Comparison of ENCODE assay signal across 22 mouse cellular contexts in the genomic region with DNA sequence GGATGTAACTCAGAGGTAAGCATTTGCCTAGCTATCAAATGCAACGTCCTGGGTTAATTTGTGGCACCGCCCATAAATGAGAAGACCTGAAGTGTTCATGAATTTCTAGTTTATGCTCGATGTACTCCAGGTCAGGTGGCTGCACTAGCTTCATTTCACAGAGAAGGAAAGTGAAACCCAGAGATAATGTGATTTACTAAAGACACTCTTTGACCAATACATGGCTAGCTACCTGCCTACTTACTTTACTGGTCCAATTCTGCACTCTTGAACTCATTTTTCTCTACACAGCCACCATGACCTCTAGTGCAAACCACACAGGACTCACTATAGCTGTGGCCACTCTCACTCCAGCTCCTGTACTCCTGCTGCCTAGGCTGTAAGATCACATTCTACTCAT.
DNase-seq lines count a peak whose midpoint lies in the region; ATAC-seq and TF ChIP-seq lines count a peak whose summit lies in the region.
"Had no signal": no experiment of that assay in that cellular context is flagged by ENCODE, and none has a peak within 500 bp of the region (broad histone marks: within the 10 kb centered on the region; RNA-seq: fewer than 3 reads in every experiment).

No protein-coding gene starts in this region.

- H3K36me3 ChIP-seq in intestine, postnatal 0 days (ENCODE audit: control insufficient read depth, insufficient read depth) = peaks cover 6% of the 10 kb centered on the region; the same call in 1 of the 2 replicates
- no peaks in the 10 kb centered on the region for H3K36me3 ChIP-seq in intestine, embryonic 16.5 days (ENCODE audit: control insufficient read depth, insufficient read depth, low read length)
- no peaks in the 10 kb centered on the region for H3K36me3 ChIP-seq in liver, postnatal 0 days (replicated peaks; ENCODE audit: insufficient read depth, low read length)
- H3K36me3 ChIP-seq in myocyte (ENCODE audit: control insufficient read depth, insufficient read depth) = peaks cover 86% of the 10 kb centered on the region
- H3K36me3 ChIP-seq: G1E had no signal

- peaks cover 100% of the 10 kb centered on the region for H3K79me2 ChIP-seq in myocyte (ENCODE audit: control insufficient read depth, insufficient read depth)

- no peak for TF ChIP-seq CTCF in intestine, postnatal 0 days (IDR thresholded peaks at IDR 0.05; ENCODE audit: low read depth)
- no peak for TF ChIP-seq CTCF in liver, postnatal 0 days (IDR thresholded peaks at IDR 0.05; ENCODE audit: low read depth)

- peak; percentile 53; the same call in 1 of the 2 replicates for ATAC-seq in intestine, postnatal 0 days
- no peak for ATAC-seq in intestine, embryonic 16.5 days
- no peak for ATAC-seq in liver, postnatal 0 days
- ATAC-seq: activated CD4-positive, CD25-positive, alpha-beta regulatory T cell, adult 4 months; CD4-positive, CD25-positive, alpha-beta regulatory T cell, adult 4 months; forebrain, embryonic 13.5 days; forebrain, embryonic 16.5 days; Patski had no signal

- DNase-seq in liver, postnatal 0 days = no peak
- no peak for DNase-seq in liver
- DNase-seq: adrenal gland, adult 8-10 months; adrenal gland, postnatal 14 days; adrenal gland, postnatal 36 days; B cell, adult 2 months; cerebellum, adult 11-12 months; cerebellum, adult 2 months; cerebellum, adult 9-10 months; cerebellum, postnatal 10 days; cerebellum, postnatal 25 days had no signal

- H3K4me3 ChIP-seq in intestine, postnatal 0 days (ENCODE audit: low read depth, low read length) = no peak overlapping the region
- no peak overlapping the region for H3K4me3 ChIP-seq in intestine, embryonic 16.5 days (ENCODE audit: low read length)
- H3K4me3 ChIP-seq in liver, postnatal 0 days (ENCODE audit: low read depth, low read length) = no peak overlapping the region
- H3K4me3 ChIP-seq in myocyte = no peak overlapping the region
- H3K4me3 ChIP-seq: embryonic facial prominence, embryonic 10.5 days; embryonic facial prominence, embryonic 12.5 days; forebrain, embryonic 13.5 days had no signal

- no peak for TF ChIP-seq EP300 in liver, postnatal 0 days (IDR thresholded peaks at IDR 0.05; ENCODE audit: low read depth)

- H3K4me1 ChIP-seq in intestine, postnatal 0 days (replicated peaks; ENCODE audit: control insufficient read depth, insufficient read depth, low read length) = peaks cover 6% of the 10 kb centered on the region; the same call in 1 of the 2 replicates
- H3K4me1 ChIP-seq in intestine, embryonic 16.5 days (ENCODE audit: control insufficient read depth, insufficient read depth, low read length) = peaks cover 14% of the 10 kb centered on the region
- peaks cover 21% of the 10 kb centered on the region for H3K4me1 ChIP-seq in liver, postnatal 0 days (ENCODE audit: insufficient read depth)
- H3K4me1 ChIP-seq: forebrain, embryonic 13.5 days had no signal

- TF ChIP-seq POLR2A in myocyte (IDR thresholded peaks at IDR 0.05; ENCODE audit: insufficient read length, low read depth) = peak; percentile 28

- H3K9ac ChIP-seq in intestine, postnatal 0 days (ENCODE audit: low read depth, low read length) = no peak overlapping the region
- no peak overlapping the region for H3K9ac ChIP-seq in intestine, embryonic 16.5 days (ENCODE audit: low read depth, low read length)
- H3K9ac ChIP-seq in liver, postnatal 0 days (replicated peaks) = no peak overlapping the region
- H3K9ac ChIP-seq: embryonic facial prominence, embryonic 12.5 days; forebrain, embryonic 13.5 days had no signal

- no peaks in the 10 kb centered on the region for H3K27me3 ChIP-seq in intestine, postnatal 0 days (replicated peaks; ENCODE audit: control insufficient read depth, insufficient read depth, low read length)
- H3K27me3 ChIP-seq in intestine, embryonic 16.5 days (replicated peaks; ENCODE audit: control insufficient read depth, insufficient read depth, low read length) = no peaks in the 10 kb centered on the region
- H3K27me3 ChIP-seq in liver, postnatal 0 days (ENCODE audit: insufficient read depth, low read length) = no peaks in the 10 kb centered on the region
- no peaks in the 10 kb centered on the region for H3K27me3 ChIP-seq in myocyte (ENCODE audit: control insufficient read depth, insufficient read depth, insufficient read length)
- H3K27me3 ChIP-seq: embryonic facial prominence, embryonic 12.5 days; forebrain, embryonic 13.5 days; Patski had no signal

- 57% methylated on average over 3 of the region's 3 CpGs for WGBS in intestine, postnatal 0 days
- WGBS in intestine, embryonic 16.5 days = 83% methylated on average over 3 of the region's 3 CpGs
- 78% methylated on average over 3 of the region's 3 CpGs for WGBS in liver, postnatal 0 days (ENCODE audit: insufficient replicate concordance)

- no peak overlapping the region for H3K27ac ChIP-seq in intestine, postnatal 0 days (ENCODE audit: low read depth, low read length)
- no peak overlapping the region for H3K27ac ChIP-seq in intestine, embryonic 16.5 days (ENCODE audit: low read length)
- H3K27ac ChIP-seq in liver, postnatal 0 days (ENCODE audit: low read depth) = peak overlapping the region; percentile 16; the same call in 1 of the 2 replicates
- H3K27ac ChIP-seq: embryonic facial prominence, embryonic 10.5 days; embryonic facial prominence, embryonic 12.5 days; forebrain, embryonic 13.5 days had no signal

- H3K4me2 ChIP-seq in intestine, postnatal 0 days (replicated peaks; ENCODE audit: low read depth) = no peak overlapping the region
- no peak overlapping the region for H3K4me2 ChIP-seq in intestine, embryonic 16.5 days (ENCODE audit: low read depth, low read length)
- no peak overlapping the region for H3K4me2 ChIP-seq in liver, postnatal 0 days (ENCODE audit: low read depth, low read length)
- no peak overlapping the region for H3K4me2 ChIP-seq in myocyte (ENCODE audit: low read depth)
- H3K4me2 ChIP-seq: embryonic facial prominence, embryonic 12.5 days; forebrain, embryonic 13.5 days had no signal

- no peak overlapping the region for H3ac ChIP-seq in myocyte (ENCODE audit: control insufficient read depth, insufficient read length)

- H3K9me3 ChIP-seq in intestine, postnatal 0 days (ENCODE audit: control insufficient read depth) = no peaks in the 10 kb centered on the region
- H3K9me3 ChIP-seq in intestine, embryonic 16.5 days (ENCODE audit: control insufficient read depth, low read length) = no peaks in the 10 kb centered on the region
- H3K9me3 ChIP-seq in liver, postnatal 0 days (ENCODE audit: low read length) = no peaks in the 10 kb centered on the region
- H3K9me3 ChIP-seq: embryonic facial prominence, embryonic 10.5 days; embryonic facial prominence, embryonic 12.5 days; forebrain, embryonic 13.5 days; G1E had no signal

TF ChIP-seq in myocyte, 11 proteins besides CTCF, POLR2A, EP300 and RAD21:
- TF ChIP-seq POLR2AphosphoS2 (IDR thresholded peaks at IDR 0.05; ENCODE audit: insufficient read length, low read depth) = peak; percentile 41
- no peak for TF ChIP-seq REST (IDR thresholded peaks at IDR 0.05; ENCODE audit: insufficient read depth, insufficient read length)
